Mouse (Mus musculus) heart, postnatal 0 days (tissue): Measurements from ENCODE around the gene Olfr667. TPM values are rescaled to one million over a fixed set of nuclear protein-coding genes. Genes with fewer than 3 reads are reported as not detected.

Experiments used
- ATAC-seq: fragments of 200-750 bp; cut with Nextera tagmentation; 2 replicates; pipeline ENCODE4 v1.8.0; 2017; ENCODE audit warnings: low read depth, moderate number of reproducible peaks, moderate library complexity; ENCODE audit not compliant: insufficient read depth
- DNase-seq: peaks from one replicate; pipeline ENCODE4 v3.0.0-alpha.2; 2016; ENCODE audit warnings: low spot score
- H3K27ac ChIP-seq: fragments of 300-500 bp; sonication (generic); 2 replicates; pipeline ENCODE4 v1.5.1; 2014; ENCODE audit warnings: low read depth, mild to moderate bottlenecking
- H3K27me3 ChIP-seq: fragments of 300-500 bp; sonication (generic); 2 replicates; pipeline ENCODE4 v1.6.1; 2014; ENCODE audit warnings: low read length, mixed read lengths; ENCODE audit not compliant: control insufficient read depth, insufficient read depth
- H3K36me3 ChIP-seq: fragments of 300-500 bp; sonication (generic); replicated peaks from 2 replicates; pipeline ENCODE4 v1.6.1; 2014; ENCODE audit warnings: low read length, mixed read lengths; ENCODE audit not compliant: control insufficient read depth, insufficient read depth
- H3K4me1 ChIP-seq: fragments of 300-500 bp; sonication (generic); 2 replicates; pipeline ENCODE4 v1.6.1; 2014; ENCODE audit warnings: antibody characterized with exemption; ENCODE audit not compliant: control insufficient read depth, insufficient read depth
- H3K4me2 ChIP-seq: fragments of 300-500 bp; sonication (generic); 2 replicates; pipeline ENCODE4 v1.6.1; 2014; ENCODE audit warnings: low read depth, mild to moderate bottlenecking, low read length, moderate library complexity
- H3K4me3 ChIP-seq: fragments of 300-500 bp; sonication (generic); 2 replicates; pipeline ENCODE4 v1.5.1; 2014; ENCODE audit warnings: low read depth, low read length
- H3K9ac ChIP-seq: fragments of 300-500 bp; sonication (generic); replicated peaks from 2 replicates; pipeline ENCODE4 v1.6.1; 2014; ENCODE audit warnings: low read depth, low read length, mixed read lengths
- H3K9me3 ChIP-seq: fragments of 300-500 bp; sonication (generic); replicated peaks from 2 replicates; pipeline ENCODE4 v1.6.1; 2016; ENCODE audit warnings: low read length; ENCODE audit not compliant: control insufficient read depth
- CTCF ChIP-seq: IDR thresholded peaks from 2 replicates; pipeline ENCODE4 v1.5.1; 2016; ENCODE audit warnings: antibody characterized with exemption, control low read depth, low read depth
- EP300 ChIP-seq: IDR thresholded peaks from 2 replicates; pipeline ENCODE4 v1.6.1; 2016; ENCODE audit warnings: antibody characterized with exemption, low read depth
- WGBS: fragments of 180-500 bp; shearing (Covaris S2); extraction: QIAGEN DNeasy Blood & Tissue Kit; methylation state at CpG from one replicate; pipeline ENCODE4 v1.1.7; 2014; 5-methylcytosine and 5-hydroxymethylcytosine counted together
- polyA plus RNA-seq: library from polyadenylated mRNA; unstranded; fragments of >200 nt; fragmentation: Nextera tagmentation; extraction: Ambion mirVana; gene quantifications from 2 replicates; pipeline ENCODE4 v1.2.1, GENCODE M21; 2015
- total RNA-seq: library from RNA; depleted of rRNA; stranded (reverse); fragments of >200 nt; gene quantifications from 2 replicates; pipeline ENCODE4 v1.2.3, GENCODE M21; 2014; ENCODE audit warnings: low replicate concordance; rRNA removed

The Olfr667 gene
- total and polyA plus RNA-seq, 2 experiments from 2014 or later, result not detected

- no peak for DNase-seq
- H3K9ac ChIP-seq, result no peak within 1 kb of the TSS
- H3K27me3 ChIP-seq, result no peaks in the 10 kb centered on the region
- ATAC-seq, result no peak
- H3K27ac ChIP-seq, result no peak within 1 kb of the TSS
- H3K9me3 ChIP-seq, result no peaks in the 10 kb centered on the region
- no peak within 1 kb of the TSS for H3K4me3 ChIP-seq
- no peak within 1 kb of the TSS for H3K4me2 ChIP-seq
- WGBS, result 26% methylated on average over 1 of the region's 1 CpGs
- TF ChIP-seq CTCF (no peak), EP300 (no peak)
- H3K36me3 ChIP-seq, result no peaks in the 10 kb centered on the region
- H3K4me1 ChIP-seq, result no peaks in the 10 kb centered on the region
Measured at GRCm38 (mm10) chr7:104877731-104878130, 43.6 kb downstream of the Olfr667 start, which contains the start of gene Olfr665. Olfr665 (plus strand) TSS chr7:104878031.

Other genes starting within 250 kb of the Olfr667 start
- not detected in 2 replicates for gene Olfr661, start 235.0 kb downstream of the Olfr667 start, total RNA-seq
- not detected in 2 replicates for gene Olfr661, start 235.0 kb downstream of the Olfr667 start, polyA plus RNA-seq
- not detected in 2 replicates for gene Usp17le, start 144.0 kb downstream of the Olfr667 start, total RNA-seq
- gene Usp17le, start 144.0 kb downstream of the Olfr667 start, polyA plus RNA-seq, result not detected in 2 replicates
- gene Usp17lb, start 78.9 kb downstream of the Olfr667 start, total RNA-seq, result not detected in 2 replicates
- gene Usp17lb, start 78.9 kb downstream of the Olfr667 start, polyA plus RNA-seq, result not detected in 2 replicates
- not detected in 2 replicates for gene Usp17la, start 64.5 kb downstream of the Olfr667 start, total RNA-seq
- gene Usp17la, start 64.5 kb downstream of the Olfr667 start, polyA plus RNA-seq, result not detected in 2 replicates
- not detected in 2 replicates for gene Olfr665, start 43.5 kb downstream of the Olfr667 start, total RNA-seq
- not detected in 2 replicates for gene Olfr665, start 43.5 kb downstream of the Olfr667 start, polyA plus RNA-seq
- not detected in 2 replicates for gene Olfr666, start 25.5 kb downstream of the Olfr667 start, total RNA-seq
- not detected in 2 replicates for gene Olfr666, start 25.5 kb downstream of the Olfr667 start, polyA plus RNA-seq
- not detected in 2 replicates for gene Olfr668, start 6.6 kb upstream of the Olfr667 start, total RNA-seq
- not detected in 2 replicates for gene Olfr668, start 6.6 kb upstream of the Olfr667 start, polyA plus RNA-seq
- not detected in 2 replicates for gene Olfr669, start 12.8 kb upstream of the Olfr667 start, total RNA-seq
- gene Olfr669, start 12.8 kb upstream of the Olfr667 start, polyA plus RNA-seq, result not detected in 2 replicates
- not detected in 2 replicates for gene Olfr670, start 41.1 kb upstream of the Olfr667 start, total RNA-seq
- gene Olfr670, start 41.1 kb upstream of the Olfr667 start, polyA plus RNA-seq, result not detected in 2 replicates
- not detected in 2 replicates for gene Olfr671, start 57.6 kb upstream of the Olfr667 start, total RNA-seq
- gene Olfr671, start 57.6 kb upstream of the Olfr667 start, polyA plus RNA-seq, result not detected in 2 replicates
- not detected in 2 replicates for gene Olfr672, start 80.5 kb upstream of the Olfr667 start, total RNA-seq
- not detected in 2 replicates for gene Olfr672, start 80.5 kb upstream of the Olfr667 start, polyA plus RNA-seq
- gene Olfr675, start 107.0 kb upstream of the Olfr667 start, total RNA-seq, result not detected in 2 replicates
- gene Olfr675, start 107.0 kb upstream of the Olfr667 start, polyA plus RNA-seq, result not detected in 2 replicates
- not detected in 2 replicates for gene Olfr676, start 111.2 kb upstream of the Olfr667 start, total RNA-seq
- gene Olfr676, start 111.2 kb upstream of the Olfr667 start, polyA plus RNA-seq, result not detected in 2 replicates
- gene Olfr677, start 129.9 kb upstream of the Olfr667 start, total RNA-seq, result not detected in 2 replicates
- gene Olfr677, start 129.9 kb upstream of the Olfr667 start, polyA plus RNA-seq, result not detected in 2 replicates
- not detected in 2 replicates for gene Olfr678, start 143.0 kb upstream of the Olfr667 start, total RNA-seq
- not detected in 2 replicates for gene Olfr678, start 143.0 kb upstream of the Olfr667 start, polyA plus RNA-seq
- gene Olfr679, start 159.7 kb upstream of the Olfr667 start, total RNA-seq, result not detected in 2 replicates
- gene Olfr679, start 159.7 kb upstream of the Olfr667 start, polyA plus RNA-seq, result not detected in 2 replicates
- not detected in 2 replicates for gene Olfr680-ps1, start 171.3 kb upstream of the Olfr667 start, total RNA-seq
- gene Olfr680-ps1, start 171.3 kb upstream of the Olfr667 start, polyA plus RNA-seq, result not detected in 2 replicates
- gene Olfr681, start 195.4 kb upstream of the Olfr667 start, total RNA-seq, result not detected in 2 replicates
- gene Olfr681, start 195.4 kb upstream of the Olfr667 start, polyA plus RNA-seq, result not detected in 2 replicates
- gene Olfr683, start 225.5 kb upstream of the Olfr667 start, total RNA-seq, result not detected in 2 replicates
- gene Olfr683, start 225.5 kb upstream of the Olfr667 start, polyA plus RNA-seq, result not detected in 2 replicates
- gene Olfr684, start 242.2 kb upstream of the Olfr667 start, total RNA-seq, result not detected in 2 replicates
- not detected in 2 replicates for gene Olfr684, start 242.2 kb upstream of the Olfr667 start, polyA plus RNA-seq